Comparison of ENCODE assay signal across 17 mouse cellular contexts in the genomic region with DNA sequence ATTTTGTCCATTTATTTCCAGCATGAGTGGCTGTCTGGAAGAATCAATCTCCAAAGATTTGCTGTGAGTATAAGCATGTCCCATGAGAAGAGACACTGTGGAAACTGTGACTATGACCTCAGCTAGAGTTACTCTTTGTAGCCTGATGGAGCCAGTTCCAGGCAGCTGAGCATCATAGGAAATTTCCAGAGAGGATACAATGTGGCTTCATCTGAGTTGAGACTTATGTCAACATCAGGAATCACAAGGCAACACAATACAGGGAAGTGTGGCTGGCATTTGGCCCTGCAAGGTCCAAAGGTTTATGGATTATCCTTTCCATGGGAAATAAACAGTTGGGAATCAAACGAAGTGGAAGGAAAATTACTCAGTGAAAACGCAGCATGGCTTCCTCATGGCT.
DNase-seq lines count a peak whose midpoint lies in the region; ATAC-seq and TF ChIP-seq lines count a peak whose summit lies in the region.
"Had no signal": no experiment of that assay in that cellular context is flagged by ENCODE, and none has a peak within 500 bp of the region (broad histone marks: within the 10 kb centered on the region; RNA-seq: fewer than 3 reads in every experiment).

No protein-coding gene starts in this region.

- TF ChIP-seq CTCF in heart, adult 2 months (IDR thresholded peaks at IDR 0.05) = no peak
- no peak for TF ChIP-seq CTCF in lung, adult 2 months (IDR thresholded peaks at IDR 0.05; ENCODE audit: insufficient read depth, low read length)

- H3K4me1 ChIP-seq in heart, embryonic 12.5 days (replicated peaks) = no peaks in the 10 kb centered on the region; the same call in 1 of the 2 replicates
- no peaks in the 10 kb centered on the region for H3K4me1 ChIP-seq in heart, adult 2 months (ENCODE audit: control insufficient read depth, insufficient read depth, low read length)
- peaks cover 2% of the 10 kb centered on the region; the same call in 1 of the 2 replicates for H3K4me1 ChIP-seq in lung, embryonic 16.5 days (replicated peaks; ENCODE audit: control insufficient read depth, insufficient read depth, low read length)
- H3K4me1 ChIP-seq in lung, adult 2 months (ENCODE audit: control insufficient read depth, insufficient read depth, low read length) = no peaks in the 10 kb centered on the region
- H3K4me1 ChIP-seq in forebrain, embryonic 11.5 days (replicated peaks; ENCODE audit: control insufficient read depth, insufficient read depth, low read length) = no peaks in the 10 kb centered on the region
- H3K4me1 ChIP-seq: forebrain, embryonic 15.5 days had no signal

- no peaks in the 10 kb centered on the region for H3K36me3 ChIP-seq in heart, embryonic 12.5 days
- no peaks in the 10 kb centered on the region for H3K36me3 ChIP-seq in heart, adult 2 months (ENCODE audit: control insufficient read depth, insufficient read depth, low read length)
- no peaks in the 10 kb centered on the region for H3K36me3 ChIP-seq in lung, embryonic 16.5 days (ENCODE audit: control insufficient read depth, insufficient read depth, low read length)
- no peaks in the 10 kb centered on the region for H3K36me3 ChIP-seq in forebrain, embryonic 11.5 days (ENCODE audit: control insufficient read depth, insufficient read depth, low read length)
- H3K36me3 ChIP-seq: forebrain, embryonic 15.5 days; limb, embryonic 12.5 days had no signal

- no peak overlapping the region for H3K4me3 ChIP-seq in heart, embryonic 12.5 days
- H3K4me3 ChIP-seq in heart, adult 2 months = no peak overlapping the region
- H3K4me3 ChIP-seq in lung, embryonic 16.5 days (ENCODE audit: low read length) = no peak overlapping the region
- no peak overlapping the region for H3K4me3 ChIP-seq in lung, adult 2 months (replicated peaks; ENCODE audit: extremely low read depth, low read depth, low read length)
- H3K4me3 ChIP-seq in forebrain, embryonic 11.5 days (ENCODE audit: low read depth, low read length) = no peak overlapping the region
- H3K4me3 ChIP-seq: erythroblast, embryonic 14.5 days; forebrain, embryonic 15.5 days; gastrocnemius, adult 2 months; limb, embryonic 12.5 days had no signal

- no peak for TF ChIP-seq EP300 in heart, adult 2 months (IDR thresholded peaks at IDR 0.05; ENCODE audit: insufficient read depth, low read depth, low read length)

- 74% methylated on average over 2 of the region's 2 CpGs for WGBS in heart, embryonic 12.5 days
- WGBS in heart, adult 2 months = 44% methylated on average over 2 of the region's 2 CpGs
- WGBS in lung, embryonic 16.5 days = 62% methylated on average over 2 of the region's 2 CpGs
- 50% methylated on average over 2 of the region's 2 CpGs for WGBS in lung, adult 2 months
- WGBS in forebrain, embryonic 11.5 days = 85% methylated on average over 2 of the region's 2 CpGs

- no peak overlapping the region for H3K4me2 ChIP-seq in heart, embryonic 12.5 days
- no peak overlapping the region for H3K4me2 ChIP-seq in lung, embryonic 16.5 days (ENCODE audit: low read depth, low read length)
- H3K4me2 ChIP-seq in forebrain, embryonic 11.5 days (ENCODE audit: low read depth, low read length, severe bottlenecking) = no peak overlapping the region
- H3K4me2 ChIP-seq: forebrain, embryonic 15.5 days; limb, embryonic 12.5 days had no signal

- DNase-seq in heart, adult 2 months = no peak
- DNase-seq in lung, adult 2 months = no peak
- DNase-seq in kidney, adult 9 months = peak; percentile 33
- peak; percentile 14 to 38 for DNase-seq in kidney, postnatal 4 days
- no peak for DNase-seq in forebrain, embryonic 11.5 days (ENCODE audit: low spot score)
- no peak for DNase-seq in adrenal gland, adult (ENCODE audit: inconsistent age in 2 of 2, low spot score in 1 of 2)
- DNase-seq: adrenal gland, postnatal 36 days; cerebellum, adult 8-10 months; gastrocnemius, adult 2 months; layer of hippocampus, adult 9-11 months; thymus, adult 18-20 months had no signal

- H3K27ac ChIP-seq in heart, embryonic 12.5 days (ENCODE audit: poor library complexity, severe bottlenecking) = no peak overlapping the region
- H3K27ac ChIP-seq in heart, adult 2 months = no peak overlapping the region
- H3K27ac ChIP-seq in lung, embryonic 16.5 days (ENCODE audit: low read length) = no peak overlapping the region
- no peak overlapping the region for H3K27ac ChIP-seq in forebrain, embryonic 11.5 days (ENCODE audit: low read depth, low read length)
- H3K27ac ChIP-seq: forebrain, embryonic 15.5 days; gastrocnemius, adult 2 months; limb, embryonic 12.5 days had no signal

- peaks cover 3% of the 10 kb centered on the region; the same call in 1 of the 2 replicates for H3K27me3 ChIP-seq in heart, embryonic 12.5 days (replicated peaks)
- H3K27me3 ChIP-seq in heart, adult 2 months (ENCODE audit: control insufficient read depth, insufficient read depth, low read length) = no peaks in the 10 kb centered on the region
- H3K27me3 ChIP-seq in lung, embryonic 16.5 days (ENCODE audit: control insufficient read depth, insufficient read depth, low read depth, low read length) = no peaks in the 10 kb centered on the region
- no peaks in the 10 kb centered on the region for H3K27me3 ChIP-seq in forebrain, embryonic 11.5 days (ENCODE audit: control insufficient read depth, insufficient read depth, low read length)
- H3K27me3 ChIP-seq: forebrain, embryonic 15.5 days; limb, embryonic 12.5 days had no signal

- H3K79me2 ChIP-seq in heart, adult 2 months (replicated peaks; ENCODE audit: control insufficient read depth, insufficient read depth, low read length) = no peaks in the 10 kb centered on the region

- intact Hi-C loops in heart, adult 2 months (cut with DNase I) = no loop called here

- no peak overlapping the region for H3K9ac ChIP-seq in heart, embryonic 12.5 days
- H3K9ac ChIP-seq in heart, adult 2 months (ENCODE audit: low read depth, low read length) = no peak overlapping the region
- H3K9ac ChIP-seq in lung, embryonic 16.5 days (ENCODE audit: low read length) = no peak overlapping the region
- H3K9ac ChIP-seq in forebrain, embryonic 11.5 days (ENCODE audit: low read length) = no peak overlapping the region
- H3K9ac ChIP-seq: forebrain, embryonic 15.5 days; limb, embryonic 12.5 days had no signal

- no peaks in the 10 kb centered on the region for H3K9me3 ChIP-seq in heart, embryonic 12.5 days (replicated peaks)
- H3K9me3 ChIP-seq in lung, embryonic 16.5 days (ENCODE audit: control insufficient read depth, low read length) = no peaks in the 10 kb centered on the region
- H3K9me3 ChIP-seq in forebrain, embryonic 11.5 days (ENCODE audit: control insufficient read depth, low read length) = no peaks in the 10 kb centered on the region
- H3K9me3 ChIP-seq: forebrain, embryonic 15.5 days; limb, embryonic 12.5 days had no signal

- 0 out of 2 replicates have a peak, but pooled peaks have one; percentile 61 for ATAC-seq in heart, embryonic 12.5 days (ENCODE audit: insufficient number of reproducible peaks, low FRiP score)
- ATAC-seq in lung, embryonic 16.5 days (ENCODE audit: low read depth) = 0 out of 2 replicates have a peak, but pooled peaks have one; percentile 12
- ATAC-seq in forebrain, embryonic 11.5 days (replicated peaks; ENCODE audit: low FRiP score) = no peak
- ATAC-seq: forebrain, embryonic 15.5 days; inflammation-experienced regulatory T-cells, adult 6 months had no signal

- TF ChIP-seq POLR2A in heart, adult 2 months (IDR thresholded peaks at IDR 0.05; ENCODE audit: insufficient read depth, low read depth, low read length) = no peak
- TF ChIP-seq POLR2A in lung, adult 2 months (IDR thresholded peaks at IDR 0.05; ENCODE audit: borderline replicate concordance, extremely low read depth, low read depth, low read length) = no peak

Comparison
In these comparisons a context has a peak if more than half of its experiments do, and no peak if none do; other contexts are left out.
1. DNase-seq: peak in kidney, adult 9 months (single experiment) and kidney, postnatal 4 days (2 of 2); none in heart, adult 2 months (0 of 2), lung, adult 2 months (single experiment), forebrain, embryonic 11.5 days (single experiment) and adrenal gland, adult (0 of 2).